Comparison of ENCODE assay signal across 7 mouse cellular contexts in the genomic region with DNA sequence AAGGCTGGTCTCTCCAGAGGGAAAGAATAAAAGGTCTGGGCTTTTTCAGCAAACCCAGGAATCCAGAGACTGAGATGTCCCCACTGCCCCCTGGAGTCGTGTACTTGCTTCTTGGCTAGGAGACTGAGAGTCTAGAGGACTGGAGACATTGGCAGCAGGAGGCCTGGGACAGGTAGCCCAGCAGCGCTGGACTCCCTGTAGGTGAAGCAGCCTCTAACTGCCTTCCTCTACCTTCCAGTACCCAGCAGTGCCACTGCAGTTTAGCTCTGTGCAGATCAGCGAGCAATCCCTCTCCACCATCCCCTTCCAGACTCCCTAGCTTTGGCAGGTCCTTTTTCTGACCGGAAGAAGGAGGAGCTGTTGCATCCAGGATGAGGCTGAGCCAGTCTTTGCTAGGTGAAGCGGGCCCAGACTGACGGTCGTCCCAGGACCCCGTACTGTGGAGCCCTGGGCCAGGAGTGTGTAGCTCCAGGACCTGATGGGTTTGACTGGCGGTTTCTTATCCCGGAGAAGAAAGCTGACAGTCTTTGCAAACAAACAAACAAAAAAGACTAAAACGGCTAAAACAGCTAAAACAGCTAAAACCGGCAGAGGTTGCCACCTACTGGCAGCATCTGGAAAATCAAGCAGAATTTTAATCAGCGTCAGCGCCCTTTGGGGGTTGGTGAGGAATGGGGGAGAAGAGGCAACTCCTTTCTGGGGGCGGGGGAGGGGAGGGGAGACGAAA. TPM values are rescaled to one million over a fixed set of nuclear protein-coding genes. Genes with fewer than 3 reads are reported as not detected.
DNase-seq lines count a peak whose midpoint lies in the region; ATAC-seq lines count a peak whose summit lies in the region.

No protein-coding gene starts in this region.

- peak overlapping the region; percentile 47 for H3K4me3 ChIP-seq in intestine, embryonic 15.5 days (replicated peaks)

- no peak overlapping the region for H3K27ac ChIP-seq in intestine, embryonic 15.5 days

- H3K27me3 ChIP-seq in intestine, embryonic 15.5 days (replicated peaks), result no peaks in the 10 kb centered on the region

- H3K4me2 ChIP-seq in intestine, embryonic 15.5 days (replicated peaks), result peak overlapping the region; percentile 75

- ATAC-seq in intestine, embryonic 15.5 days, result peak; percentile 88

- peak; percentile 57 for DNase-seq in adrenal gland, adult 2 months
- peak; percentile 84 for DNase-seq in embryo, embryonic 10.5 days (ENCODE audit: low spot score)
- DNase-seq in gastrocnemius, postnatal 36 days, result peak; percentile 10 to 43
- DNase-seq in left cerebral cortex, postnatal 25 days (ENCODE audit: low spot score in 2 of 2), result peak; percentile 57 to 60
- peak; percentile 74 for DNase-seq in mesoderm, embryonic 11.5 days (ENCODE audit: low read depth, low spot score)
- peak; percentile 40 for DNase-seq in right cerebral cortex, postnatal 4 days

- H3K4me1 ChIP-seq in intestine, embryonic 15.5 days (replicated peaks), result no peaks in the 10 kb centered on the region

- intact Hi-C loops in gastrocnemius, postnatal 36 days (cut with DNase I), result loop anchor here (5.0 to 10.0 kb wide), 3 partner anchors 74 to 268 kb away; no protein-coding TSS in a partner anchor
- intact Hi-C loops in left cerebral cortex, postnatal 25 days (cut with DNase I), result loop anchor here (2.0 to 5.0 kb wide), 4 partner anchors 32 to 123 kb away; a partner anchor contains a TSS

- WGBS in intestine, embryonic 15.5 days, result 2% methylated on average over 16 of the region's 16 CpGs

- no peaks in the 10 kb centered on the region for H3K36me3 ChIP-seq in intestine, embryonic 15.5 days

- H3K9ac ChIP-seq in intestine, embryonic 15.5 days, result peak overlapping the region; percentile 54

- H3K9me3 ChIP-seq in intestine, embryonic 15.5 days, result no peaks in the 10 kb centered on the region

RNA-seq across cellular contexts. Expression of a gene that starts 32.7 kb away (rescaled TPM):
- 10 to 100 TPM; 19.9 to 20.9 TPM for total RNA-seq in adrenal gland, adult 2 months (2021)
- polyA plus RNA-seq in adrenal gland, adult 2 months (2012; rRNA removed), result 8.3 and 9.7 TPM in 2 replicates
- total RNA-seq in gastrocnemius, postnatal 36 days (2021), result 1 to 10 TPM; 2.7 to 3.3 TPM
- 6.7 and 8.6 TPM in 2 replicates for polyA plus RNA-seq in intestine, embryonic 15.5 days (2015; fragmentation: Nextera tagmentation; extraction: Ambion mirVana)
- 10 to 100 TPM; 73.4 to 81.3 TPM for total RNA-seq in left cerebral cortex, postnatal 25 days (2021)

Comparison
In these comparisons a context has a peak if more than half of its experiments do, and no peak if none do; other contexts are left out.
1. DNase-seq: peak in every context shown above with its lines; median percentile 84 in embryo, embryonic 10.5 days; 74 in mesoderm, embryonic 11.5 days; 58 in left cerebral cortex, postnatal 25 days; 57 in adrenal gland, adult 2 months; 40 in right cerebral cortex, postnatal 4 days; 26 in gastrocnemius, postnatal 36 days.
2. RNA of a gene that starts 32.7 kb away (total RNA-seq): 73.4 to 81.3 TPM in left cerebral cortex, postnatal 25 days and 19.9 to 20.9 TPM in adrenal gland, adult 2 months; 2.7 to 3.3 TPM in gastrocnemius, postnatal 36 days; every median in the first group is over 4 times any median in the second.